Mouse (Mus musculus): ENCODE results near the gene Hmx2. TPM values are rescaled to one million over a fixed set of nuclear protein-coding genes. Genes with fewer than 3 reads are reported as not detected.

Hmx2 gene
- not detected in 2 replicates for polyA plus RNA-seq (2012; rRNA removed)

- H3K27me3 ChIP-seq (ENCODE audit: control insufficient read depth, insufficient read depth, low read length), result peaks cover 6% of the 10 kb centered on the region; the same call in 1 of the 2 replicates
These were observed at the start of gene Hmx2 for GRCm38 (mm10) chr7:131548473-131548872. Hmx2 (plus strand) TSS chr7:131548773.

GRCm38 (mm10) chr7:131503739-131504138, 44.8 kb upstream of the Hmx2 start:
- Histone ChIP-seq H3K27me3 (ENCODE audit: control insufficient read depth, insufficient read depth, low read length) (no peaks in the 10 kb centered on the region), H3K4me1 (ENCODE audit: control insufficient read depth, insufficient read depth, low read length) (peaks cover 2% of the 10 kb centered on the region; the same call in 1 of the 2 replicates), H3K27ac (ENCODE audit: control insufficient read depth, insufficient read depth, low read depth, low read length) (no peak overlapping the region), H3K4me3 (ENCODE audit: control insufficient read depth, low read depth, low read length) (no peak overlapping the region), H3K36me3 (ENCODE audit: control insufficient read depth, insufficient read depth, low read length) (no peaks in the 10 kb centered on the region)
- TF ChIP-seq CTCF (IDR thresholded peaks at IDR 0.05; ENCODE audit: control insufficient read depth, insufficient read depth, insufficient replicate concordance, low read depth, low read length), result no peak
- TF ChIP-seq POLR2A (IDR thresholded peaks at IDR 0.05; ENCODE audit: control insufficient read depth, low read depth, low read length), result no peak

More at GRCm38 (mm10) chr7:131548473-131548872, at the start of gene Hmx2:
- no peak within 1 kb of the TSS for H3K27ac ChIP-seq (ENCODE audit: control insufficient read depth, insufficient read depth, low read depth, low read length)
- TF ChIP-seq POLR2A (IDR thresholded peaks at IDR 0.05; ENCODE audit: control insufficient read depth, low read depth, low read length), result no peak
- no peak for TF ChIP-seq CTCF (IDR thresholded peaks at IDR 0.05; ENCODE audit: control insufficient read depth, insufficient read depth, insufficient replicate concordance, low read depth, low read length)
- no peaks in the 10 kb centered on the region for H3K36me3 ChIP-seq (ENCODE audit: control insufficient read depth, insufficient read depth, low read length)
- no peak within 1 kb of the TSS for H3K4me3 ChIP-seq (ENCODE audit: control insufficient read depth, low read depth, low read length)
- peaks cover 6% of the 10 kb centered on the region for H3K4me1 ChIP-seq (ENCODE audit: control insufficient read depth, insufficient read depth, low read length)

- Histone ChIP-seq H3K4me1 (ENCODE audit: control insufficient read depth, insufficient read depth, low read length) (peaks cover 12% of the 10 kb centered on the region), H3K4me3 (ENCODE audit: control insufficient read depth, low read depth, low read length) (no peak overlapping the region), H3K27ac (ENCODE audit: control insufficient read depth, insufficient read depth, low read depth, low read length) (no peak overlapping the region), H3K27me3 (ENCODE audit: control insufficient read depth, insufficient read depth, low read length) (no peaks in the 10 kb centered on the region; the same call in none of the 2 replicates), H3K36me3 (ENCODE audit: control insufficient read depth, insufficient read depth, low read length) (no peaks in the 10 kb centered on the region)
- TF ChIP-seq POLR2A (IDR thresholded peaks at IDR 0.05; ENCODE audit: control insufficient read depth, low read depth, low read length) (no peak), CTCF (IDR thresholded peaks at IDR 0.05; ENCODE audit: control insufficient read depth, insufficient read depth, insufficient replicate concordance, low read depth, low read length) (peak; percentile 74; the same call in 1 of the 2 replicates)
These were observed 8.6 kb upstream of the Hmx2 start for GRCm38 (mm10) chr7:131539979-131540378.

GRCm38 (mm10) chr7:131541184-131542114, 7.1 kb upstream of the Hmx2 start:
- no peak overlapping the region for H3K27ac ChIP-seq (ENCODE audit: control insufficient read depth, insufficient read depth, low read depth, low read length)
- no peak overlapping the region for H3K4me3 ChIP-seq (ENCODE audit: control insufficient read depth, low read depth, low read length)
- H3K27me3 ChIP-seq (ENCODE audit: control insufficient read depth, insufficient read depth, low read length), result no peaks in the 10 kb centered on the region; the same call in none of the 2 replicates

DNA sequence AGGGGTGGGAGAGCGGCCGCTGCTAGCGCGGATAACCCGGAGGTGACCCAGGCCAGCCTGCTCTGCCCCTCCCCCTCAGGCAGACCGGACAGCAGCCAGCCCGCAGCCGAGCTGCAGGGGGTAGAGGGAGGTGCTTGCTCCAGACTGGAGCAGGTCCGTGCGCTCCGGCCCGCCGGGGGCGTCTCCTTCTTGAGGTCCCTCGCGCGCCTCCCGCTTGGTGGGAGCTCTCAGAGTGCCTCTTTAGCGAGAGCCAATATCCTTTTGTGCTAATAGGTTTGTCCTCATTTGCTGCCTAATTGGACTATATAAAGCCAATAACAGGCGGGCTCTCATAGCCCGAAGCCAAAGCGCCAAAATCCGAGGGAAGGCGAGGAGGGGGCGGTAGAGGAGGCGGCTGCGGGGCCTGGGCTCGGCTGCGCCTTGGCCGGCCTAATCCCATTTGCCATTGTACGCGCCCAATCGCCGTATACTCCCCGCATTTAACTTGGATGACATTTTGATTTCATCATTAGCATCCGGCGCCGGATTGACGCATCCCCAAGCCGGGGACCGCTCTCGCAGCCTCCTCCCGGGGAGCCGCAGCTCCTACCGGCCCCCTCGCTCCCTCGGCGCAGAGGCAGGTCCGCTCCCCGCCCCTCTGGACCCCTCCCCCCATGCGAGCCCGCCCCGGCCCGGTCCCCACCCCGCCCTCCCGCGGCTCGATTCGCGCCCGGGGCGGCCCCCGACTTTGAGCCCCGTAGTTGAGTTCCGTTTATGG, 6.3 kb upstream of the Hmx2 start, which contains the start of gene Hmx3:
Hmx3 (plus strand) TSS at position 753 of the 757 bp plus-strand sequence.
- peaks cover 12% of the 10 kb centered on the region for H3K4me1 ChIP-seq (ENCODE audit: control insufficient read depth, insufficient read depth, low read length)
- no peak within 1 kb of the TSS for H3K27ac ChIP-seq (ENCODE audit: control insufficient read depth, insufficient read depth, low read depth, low read length)
- no peak for TF ChIP-seq CTCF (IDR thresholded peaks at IDR 0.05; ENCODE audit: control insufficient read depth, insufficient read depth, insufficient replicate concordance, low read depth, low read length)
- TF ChIP-seq POLR2A (IDR thresholded peaks at IDR 0.05; ENCODE audit: control insufficient read depth, low read depth, low read length), result no peak
- no peak within 1 kb of the TSS for H3K4me3 ChIP-seq (ENCODE audit: control insufficient read depth, low read depth, low read length)
- H3K27me3 ChIP-seq (ENCODE audit: control insufficient read depth, insufficient read depth, low read length), result no peaks in the 10 kb centered on the region; the same call in none of the 2 replicates
- no peaks in the 10 kb centered on the region for H3K36me3 ChIP-seq (ENCODE audit: control insufficient read depth, insufficient read depth, low read length)

More at GRCm38 (mm10) chr7:131541184-131542114, 7.1 kb upstream of the Hmx2 start:
- H3K36me3 ChIP-seq (ENCODE audit: control insufficient read depth, insufficient read depth, low read length), result no peaks in the 10 kb centered on the region
- H3K4me1 ChIP-seq (ENCODE audit: control insufficient read depth, insufficient read depth, low read length), result peaks cover 12% of the 10 kb centered on the region
- no peak for TF ChIP-seq CTCF (IDR thresholded peaks at IDR 0.05; ENCODE audit: control insufficient read depth, insufficient read depth, insufficient replicate concordance, low read depth, low read length)
- TF ChIP-seq POLR2A (IDR thresholded peaks at IDR 0.05; ENCODE audit: control insufficient read depth, low read depth, low read length), result no peak

GRCm38 (mm10) chr7:131542872-131543622, 5.5 kb upstream of the Hmx2 start:
- Histone ChIP-seq H3K4me3 (ENCODE audit: control insufficient read depth, low read depth, low read length) (no peak overlapping the region), H3K36me3 (ENCODE audit: control insufficient read depth, insufficient read depth, low read length) (no peaks in the 10 kb centered on the region), H3K27ac (ENCODE audit: control insufficient read depth, insufficient read depth, low read depth, low read length) (no peak overlapping the region), H3K4me1 (ENCODE audit: control insufficient read depth, insufficient read depth, low read length) (peaks cover 12% of the 10 kb centered on the region), H3K27me3 (ENCODE audit: control insufficient read depth, insufficient read depth, low read length) (no peaks in the 10 kb centered on the region; the same call in none of the 2 replicates)
- TF ChIP-seq CTCF (IDR thresholded peaks at IDR 0.05; ENCODE audit: control insufficient read depth, insufficient read depth, insufficient replicate concordance, low read depth, low read length) (no peak), POLR2A (IDR thresholded peaks at IDR 0.05; ENCODE audit: control insufficient read depth, low read depth, low read length) (no peak)
